ENCODE assay signal across 15 mouse cellular contexts in genomic region chr19:45428146-45428545, GRCm38 (mm10).
DNase-seq lines count a peak whose midpoint lies in the region; TF ChIP-seq lines count a peak whose summit lies in the region.
"Had no signal": no experiment of that assay in that cellular context is flagged by ENCODE, and none has a peak within 500 bp of the region (broad histone marks: within the 10 kb centered on the region; RNA-seq: fewer than 3 reads in every experiment).

No protein-coding gene starts in this region.

- H3K4me1 ChIP-seq in lung, adult 2 months (ENCODE audit: control insufficient read depth, insufficient read depth, low read length) = peaks cover 18% of the 10 kb centered on the region; the same call in 1 of the 2 replicates

- TF ChIP-seq POLR2A in lung, adult 2 months (IDR thresholded peaks at IDR 0.05; ENCODE audit: borderline replicate concordance, extremely low read depth, low read depth, low read length) = no peak

- TF ChIP-seq CTCF in lung, adult 2 months (IDR thresholded peaks at IDR 0.05; ENCODE audit: insufficient read depth, low read length) = no peak

- intact Hi-C loops in heart, postnatal 25 days (cut with DNase I) = no loop called here

- no peak overlapping the region for H3K4me3 ChIP-seq in lung, adult 2 months (replicated peaks; ENCODE audit: extremely low read depth, low read depth, low read length)
- H3K4me3 ChIP-seq: embryonic facial prominence, embryonic 10.5 days; forebrain, embryonic 13.5 days; heart, embryonic 13.5 days had no signal

- 35% methylated on average over 4 of the region's 4 CpGs for WGBS in lung, adult 2 months

- peak; percentile 84 for DNase-seq in heart, adult 11 months
- DNase-seq in heart, postnatal 25 days (ENCODE audit: low spot score) = no peak
- peak; percentile 37 to 50 for DNase-seq in lung, adult 18-20 months
- DNase-seq in lung, adult 2 months = no peak
- peak; percentile 28 for DNase-seq in lung, postnatal 14 days
- no peak for DNase-seq in cerebellum, postnatal 10 days
- DNase-seq in cerebellum, adult 11 months = no peak
- DNase-seq: adrenal gland, postnatal 14 days; cerebellum, adult 18-20 months; cerebellum, adult 9-11 months; gastrocnemius, postnatal 14 days; heart, postnatal 10 days had no signal

Comparison
In these comparisons a context has a peak if more than half of its experiments do, and no peak if none do; other contexts are left out.
1. DNase-seq: peak in heart, adult 11 months (single experiment), lung, adult 18-20 months (2 of 2) and lung, postnatal 14 days (single experiment); none in heart, postnatal 25 days (single experiment), lung, adult 2 months (single experiment), cerebellum, postnatal 10 days (0 of 2) and cerebellum, adult 11 months (single experiment).